Mouse (Mus musculus): ENCODE results near the gene Taf6.

- TF ChIP-seq CEBPB (IDR thresholded peaks at IDR 0.05; ENCODE audit: insufficient read depth, poor library complexity, severe bottlenecking) (no peak), POLR2A (IDR thresholded peaks at IDR 0.05; ENCODE audit: insufficient read length, low read depth) (peak; percentile 71), MYOG (IDR thresholded peaks at IDR 0.05; ENCODE audit: control insufficient read depth in 1 of 3, insufficient read depth in 1 of 3, insufficient read length in 2 of 3, low read depth in 2 of 3) (no peak), REST (IDR thresholded peaks at IDR 0.05; ENCODE audit: insufficient read depth, insufficient read length) (no peak)
These were observed 6.8 kb upstream of the Taf6 start, which contains the start of gene Mblac1 for GRCm38 (mm10) chr5:138193771-138194727.
